Mouse (Mus musculus) heart, embryonic 14.5 days (tissue): Measurements from ENCODE around the gene Maml3. TPM values are rescaled to one million over a fixed set of nuclear protein-coding genes. Genes with fewer than 3 reads are reported as not detected.

Source experiments
- ATAC-seq: fragments of 200-750 bp; cut with Nextera tagmentation; 2 replicates; pipeline ENCODE4 v1.8.0; 2017; ENCODE audit warnings: low read depth, moderate TSS enrichment; ENCODE audit not compliant: insufficient number of reproducible peaks, insufficient read depth, low FRiP score
- H3K27ac ChIP-seq, 2 experiments: fragments of 200-500 bp in 1 of 2; fragments of 300-500 bp in 1 of 2; sonication (generic) in 1 of 2; replicated peaks in 1 of 2; 2 replicates each; pipeline ENCODE4 v1.5.1; 2012 to 2014; ENCODE audit warnings: low read depth in 2 of 2, low read length in 2 of 2, control low read depth in 1 of 2, mild to moderate bottlenecking in 1 of 2, mixed read lengths in 1 of 2; ENCODE audit not compliant: control insufficient read depth in 1 of 2, insufficient read depth in 1 of 2
- H3K27me3 ChIP-seq: fragments of 300-500 bp; sonication (generic); 2 replicates; pipeline ENCODE4 v1.6.1; 2014; ENCODE audit warnings: mild to moderate bottlenecking, low read length, control low read depth; ENCODE audit not compliant: control insufficient read depth, insufficient read depth
- H3K36me3 ChIP-seq: fragments of 300-500 bp; sonication (generic); 2 replicates; pipeline ENCODE4 v1.6.1; 2014; ENCODE audit warnings: mild to moderate bottlenecking, control low read depth, low read length, mixed read lengths; ENCODE audit not compliant: control insufficient read depth, insufficient read depth
- H3K4me1 ChIP-seq, 2 experiments: fragments of 200-500 bp in 1 of 2; fragments of 300-500 bp in 1 of 2; sonication (generic) in 1 of 2; 2 replicates each; pipeline ENCODE4 v1.6.1; 2012 to 2014; ENCODE audit warnings: low read length in 2 of 2, control low read depth in 1 of 2, mixed read lengths in 1 of 2; ENCODE audit not compliant: control insufficient read depth in 2 of 2, insufficient read depth in 2 of 2
- H3K4me2 ChIP-seq: fragments of 300-500 bp; sonication (generic); 2 replicates; pipeline ENCODE4 v1.6.1; 2014; ENCODE audit warnings: mild to moderate bottlenecking, low read length
- H3K4me3 ChIP-seq, 2 experiments: fragments of 200-500 bp in 1 of 2; fragments of 300-500 bp in 1 of 2; sonication (generic) in 1 of 2; 2 replicates each; pipeline ENCODE4 v1.5.1; 2012 to 2014; ENCODE audit warnings: low read length in 2 of 2, mild to moderate bottlenecking in 2 of 2, control low read depth in 1 of 2, low read depth in 1 of 2, moderate library complexity in 1 of 2; ENCODE audit not compliant: control insufficient read depth in 1 of 2, insufficient read depth in 1 of 2
- H3K9ac ChIP-seq: fragments of 300-500 bp; sonication (generic); 2 replicates; pipeline ENCODE4 v1.6.1; 2014; ENCODE audit warnings: mild to moderate bottlenecking, low read length
- H3K9me3 ChIP-seq: fragments of 300-500 bp; sonication (generic); 2 replicates; pipeline ENCODE4 v1.6.1; 2016; ENCODE audit warnings: low read length, control low read depth; ENCODE audit not compliant: control insufficient read depth
- WGBS: fragments of 180-500 bp; shearing (Covaris S2); extraction: QIAGEN DNeasy Blood & Tissue Kit; methylation state at CpG from one replicate; pipeline ENCODE4 v1.1.7; 2014; 5-methylcytosine and 5-hydroxymethylcytosine counted together
- polyA plus RNA-seq: library from polyadenylated mRNA; unstranded; fragments of >200 nt; fragmentation: Nextera tagmentation; extraction: Ambion mirVana; gene quantifications from 2 replicates; pipeline ENCODE4 v1.2.1, GENCODE M21; 2014

Maml3 gene
- polyA plus RNA-seq, 1 experiment from 2014 or later, result 2.9 TPM

- Histone ChIP-seq H3K4me3 (no peak overlapping the region), H3K9me3 (no peaks in the 10 kb centered on the region), H3K4me1 (peaks cover 33 to 38% of the 10 kb centered on the region in 2 experiments), H3K27ac (peak overlapping the region; percentile 15 to 54; a peak in 2 of 4 replicates), H3K27me3 (no peaks in the 10 kb centered on the region), H3K36me3 (no peaks in the 10 kb centered on the region), H3K4me2 (no peak overlapping the region), H3K9ac (peak overlapping the region; percentile 59; the same call in 1 of the 2 replicates)
- ATAC-seq, result no peak
Measured at GRCm38 (mm10) chr3:51739835-51740112, 365.1 kb downstream of the Maml3 start.

GRCm38 (mm10) chr3:51739049-51739834, 365.6 kb downstream of the Maml3 start:
- 12% methylated on average over 12 of the region's 12 CpGs for WGBS
- Histone ChIP-seq H3K4me1 (peaks cover 29 to 32% of the 10 kb centered on the region in 2 experiments), H3K36me3 (no peaks in the 10 kb centered on the region)

GRCm38 (mm10) chr3:51733685-51734084, 371.2 kb downstream of the Maml3 start:
- no peak overlapping the region for H3K4me3 ChIP-seq
- no peaks in the 10 kb centered on the region for H3K9me3 ChIP-seq
- peaks cover 23 to 29% of the 10 kb centered on the region in 2 experiments for H3K4me1 ChIP-seq
- no peak overlapping the region for H3K27ac ChIP-seq
- no peak overlapping the region for H3K4me2 ChIP-seq
- WGBS, result 30% methylated on average over 3 of the region's 3 CpGs
- no peak for ATAC-seq
- no peaks in the 10 kb centered on the region for H3K27me3 ChIP-seq
- H3K36me3 ChIP-seq, result no peaks in the 10 kb centered on the region
- H3K9ac ChIP-seq, result no peak overlapping the region

More at GRCm38 (mm10) chr3:51739049-51739834, 365.6 kb downstream of the Maml3 start:
- Histone ChIP-seq H3K9me3 (no peaks in the 10 kb centered on the region), H3K4me3 (no peak overlapping the region), H3K4me2 (peak overlapping the region; percentile 15; the same call in 1 of the 2 replicates), H3K27me3 (no peaks in the 10 kb centered on the region), H3K27ac (peak overlapping the region; percentile 15 to 54; a peak in 3 of 4 replicates), H3K9ac (peak overlapping the region; percentile 59)
- no peak for ATAC-seq

GRCm38 (mm10) chr3:51731949-51732636, 372.8 kb downstream of the Maml3 start:
- no peaks in the 10 kb centered on the region for H3K27me3 ChIP-seq
- peaks cover 24 to 41% of the 10 kb centered on the region in 2 experiments for H3K4me1 ChIP-seq
- no peak overlapping the region for H3K27ac ChIP-seq
- no peak overlapping the region for H3K9ac ChIP-seq
- no peaks in the 10 kb centered on the region for H3K9me3 ChIP-seq
- WGBS, result 91% methylated on average over 16 of the region's 16 CpGs
- H3K36me3 ChIP-seq, result no peaks in the 10 kb centered on the region
- no peak overlapping the region for H3K4me3 ChIP-seq
- H3K4me2 ChIP-seq, result no peak overlapping the region
- no peak for ATAC-seq

GRCm38 (mm10) chr3:51730662-51731061, 374.2 kb downstream of the Maml3 start:
- no peak overlapping the region for H3K27ac ChIP-seq
- H3K27me3 ChIP-seq, result no peaks in the 10 kb centered on the region
- H3K4me1 ChIP-seq, result peaks cover 29 to 49% of the 10 kb centered on the region in 2 experiments
- no peaks in the 10 kb centered on the region for H3K9me3 ChIP-seq
- ATAC-seq, result no peak
- no peak overlapping the region for H3K4me3 ChIP-seq
- 82% methylated on average over 7 of the region's 7 CpGs for WGBS
- H3K36me3 ChIP-seq, result no peaks in the 10 kb centered on the region
- no peak overlapping the region for H3K4me2 ChIP-seq
- no peak overlapping the region for H3K9ac ChIP-seq

GRCm38 (mm10) chr3:51729109-51729918, 375.6 kb downstream of the Maml3 start:
- Histone ChIP-seq H3K9ac (0 out of 2 replicates have a peak overlapping the region, but pooled peaks have one; percentile 34), H3K36me3 (no peaks in the 10 kb centered on the region), H3K4me1 (peaks cover 42 to 62% of the 10 kb centered on the region in 2 experiments), H3K27me3 (no peaks in the 10 kb centered on the region), H3K9me3 (no peaks in the 10 kb centered on the region), H3K4me2 (no peak overlapping the region), H3K27ac (peak overlapping the region; percentile 28 to 94), H3K4me3 (no peak overlapping the region)
- 65% methylated on average over 14 of the region's 14 CpGs for WGBS
- ATAC-seq, result no peak

- Histone ChIP-seq H3K4me2 (peak overlapping the region; percentile 62), H3K36me3 (no peaks in the 10 kb centered on the region), H3K9me3 (no peaks in the 10 kb centered on the region), H3K9ac (0 out of 2 replicates have a peak overlapping the region, but pooled peaks have one; percentile 36), H3K27me3 (no peaks in the 10 kb centered on the region), H3K27ac (peak overlapping the region; percentile 86 to 94), H3K4me1 (peaks cover 42 to 64% of the 10 kb centered on the region in 2 experiments), H3K4me3 (no peak overlapping the region; a peak in 1 of 4 replicates)
- 4% methylated on average over 12 of the region's 12 CpGs for WGBS
- peak; percentile 82 for ATAC-seq
Measured at GRCm38 (mm10) chr3:51728456-51728855, 376.4 kb downstream of the Maml3 start.
